28 mouse cellular contexts compared by ENCODE assay signal in the genomic region with DNA sequence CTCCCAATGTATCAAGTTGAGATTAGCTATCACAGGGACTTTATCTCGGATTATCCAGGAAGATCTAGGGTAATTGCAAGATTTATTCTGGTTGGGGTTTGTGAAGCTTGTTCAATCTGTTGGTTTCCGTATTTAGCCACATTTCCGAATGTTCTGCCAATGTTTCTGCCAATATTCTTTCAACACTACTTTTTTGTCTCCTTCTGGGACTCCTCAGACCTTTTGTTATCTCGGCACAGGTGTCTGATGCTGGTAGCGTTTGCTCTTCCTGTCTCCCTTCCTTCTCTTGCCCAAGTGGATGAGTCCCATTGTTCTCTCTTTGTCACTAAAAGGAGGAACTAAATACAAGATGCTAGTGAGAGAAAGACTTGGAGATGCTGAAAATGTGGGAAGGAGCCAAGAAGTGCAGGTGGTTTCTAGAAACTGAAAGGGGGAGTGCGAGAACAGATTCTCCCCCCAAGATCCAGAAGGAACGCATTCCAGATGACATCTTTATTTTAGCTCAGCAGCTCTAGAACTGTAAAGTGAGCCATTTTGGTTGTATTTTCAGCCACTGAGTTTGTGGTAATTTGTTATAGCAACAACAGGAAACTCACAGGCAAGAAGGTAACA.
DNase-seq lines count a peak whose midpoint lies in the region; ATAC-seq and TF ChIP-seq lines count a peak whose summit lies in the region.
"Had no signal": no experiment of that assay in that cellular context is flagged by ENCODE, and none has a peak within 500 bp of the region (broad histone marks: within the 10 kb centered on the region; RNA-seq: fewer than 3 reads in every experiment).

No protein-coding gene starts in this region.

- no peaks in the 10 kb centered on the region for H3K9me3 ChIP-seq in forebrain, embryonic 14.5 days (replicated peaks; ENCODE audit: control insufficient read depth, low read length)
- H3K9me3 ChIP-seq in forebrain, embryonic 13.5 days (replicated peaks) = peaks cover 5% of the 10 kb centered on the region; the same call in 1 of the 2 replicates
- H3K9me3 ChIP-seq in intestine, postnatal 0 days (ENCODE audit: control insufficient read depth) = no peaks in the 10 kb centered on the region
- H3K9me3 ChIP-seq: kidney, embryonic 15.5 days; neural tube, embryonic 15.5 days had no signal

- WGBS in forebrain, embryonic 14.5 days = 84% methylated on average over 7 of the region's 7 CpGs
- 96% methylated on average over 7 of the region's 7 CpGs for WGBS in forebrain, embryonic 13.5 days
- WGBS in intestine, postnatal 0 days = 82% methylated on average over 7 of the region's 7 CpGs

- no peaks in the 10 kb centered on the region for H3K36me3 ChIP-seq in forebrain, embryonic 14.5 days (ENCODE audit: control insufficient read depth, insufficient read depth, low read length)
- no peaks in the 10 kb centered on the region for H3K36me3 ChIP-seq in forebrain, embryonic 13.5 days (ENCODE audit: poor library complexity, severe bottlenecking)
- no peaks in the 10 kb centered on the region for H3K36me3 ChIP-seq in intestine, postnatal 0 days (ENCODE audit: control insufficient read depth, insufficient read depth)
- H3K36me3 ChIP-seq: embryonic facial prominence, embryonic 13.5 days; heart, embryonic 13.5 days; kidney, embryonic 15.5 days; neural tube, embryonic 15.5 days had no signal

- TF ChIP-seq CTCF in layer of hippocampus, adult 2 months (conservative IDR thresholded peaks at IDR 0.05) = no peak
- no peak for TF ChIP-seq CTCF in intestine, postnatal 0 days (IDR thresholded peaks at IDR 0.05; ENCODE audit: low read depth)

- no peak overlapping the region for H3K27ac ChIP-seq in forebrain, embryonic 14.5 days (ENCODE audit: low read depth, low read length)
- no peak overlapping the region for H3K27ac ChIP-seq in forebrain, embryonic 13.5 days
- peak overlapping the region; percentile 7; the same call in 1 of the 2 replicates for H3K27ac ChIP-seq in layer of hippocampus, adult 2 months
- H3K27ac ChIP-seq in intestine, postnatal 0 days (ENCODE audit: low read depth, low read length) = no peak overlapping the region
- H3K27ac ChIP-seq: embryonic facial prominence, embryonic 13.5 days; gastrocnemius, adult 2 months; heart, adult 2 months; heart, embryonic 13.5 days; hindbrain, embryonic 14.5 days; kidney, embryonic 15.5 days; liver, embryonic 14.5 days; neural tube, embryonic 15.5 days had no signal

- peak; percentile 6 for DNase-seq in forebrain, embryonic 14.5 days (ENCODE audit: low spot score)
- DNase-seq in layer of hippocampus, adult 2 months (ENCODE audit: low spot score in 2 of 2) = peak in 1 of 2 experiments; percentile 36
- no peak for DNase-seq in layer of hippocampus, postnatal 10 days (ENCODE audit: low spot score in 2 of 2)
- peak; percentile 19 for DNase-seq in right cerebral cortex, postnatal 25 days
- no peak for DNase-seq in right cerebral cortex, postnatal 14 days
- DNase-seq: adrenal gland, adult 8-10 months; cerebellum, adult 11-12 months; cerebellum, adult 9-11 months; gastrocnemius, adult 2 months; gastrocnemius, postnatal 36 days; heart, adult 2 months; heart, postnatal 10 days; kidney, adult 18-20 months; kidney, postnatal 25 days; liver; lung, adult 2 months; lung, postnatal 10 days; midbrain, embryonic 14.5 days had no signal

- no peaks in the 10 kb centered on the region for H3K27me3 ChIP-seq in forebrain, embryonic 14.5 days (replicated peaks; ENCODE audit: control insufficient read depth, insufficient read depth, low read length)
- H3K27me3 ChIP-seq in forebrain, embryonic 13.5 days = no peaks in the 10 kb centered on the region
- no peaks in the 10 kb centered on the region for H3K27me3 ChIP-seq in intestine, postnatal 0 days (replicated peaks; ENCODE audit: control insufficient read depth, insufficient read depth, low read length)
- H3K27me3 ChIP-seq: CH12.LX; embryonic facial prominence, embryonic 13.5 days; heart, embryonic 13.5 days; kidney, embryonic 15.5 days; neural tube, embryonic 15.5 days had no signal

- H3K4me3 ChIP-seq in forebrain, embryonic 14.5 days (ENCODE audit: low read depth, low read length) = no peak overlapping the region
- H3K4me3 ChIP-seq in forebrain, embryonic 13.5 days = no peak overlapping the region
- no peak overlapping the region for H3K4me3 ChIP-seq in layer of hippocampus, adult 2 months
- no peak overlapping the region for H3K4me3 ChIP-seq in intestine, postnatal 0 days (ENCODE audit: low read depth, low read length)
- H3K4me3 ChIP-seq: embryonic facial prominence, embryonic 13.5 days; gastrocnemius, adult 2 months; heart, adult 2 months; heart, embryonic 13.5 days; kidney, embryonic 15.5 days; neural tube, embryonic 15.5 days had no signal

- no peak for ATAC-seq in forebrain, embryonic 14.5 days
- ATAC-seq in forebrain, embryonic 13.5 days = no peak
- no peak for ATAC-seq in intestine, postnatal 0 days
- ATAC-seq: inflammation-experienced regulatory T-cells, adult 6 months had no signal

- H3K9ac ChIP-seq in forebrain, embryonic 14.5 days (ENCODE audit: low read length) = no peak overlapping the region
- no peak overlapping the region for H3K9ac ChIP-seq in forebrain, embryonic 13.5 days
- no peak overlapping the region for H3K9ac ChIP-seq in intestine, postnatal 0 days (ENCODE audit: low read depth, low read length)
- H3K9ac ChIP-seq: embryonic facial prominence, embryonic 13.5 days; heart, embryonic 13.5 days; hindbrain, embryonic 14.5 days; kidney, embryonic 15.5 days; liver, embryonic 14.5 days; neural tube, embryonic 15.5 days had no signal

- no peak overlapping the region for H3K4me2 ChIP-seq in forebrain, embryonic 14.5 days (ENCODE audit: low read length)
- H3K4me2 ChIP-seq in forebrain, embryonic 13.5 days = no peak overlapping the region
- no peak overlapping the region for H3K4me2 ChIP-seq in intestine, postnatal 0 days (replicated peaks; ENCODE audit: low read depth)
- H3K4me2 ChIP-seq: embryonic facial prominence, embryonic 13.5 days; heart, embryonic 13.5 days; hindbrain, embryonic 14.5 days; kidney, embryonic 15.5 days; neural tube, embryonic 15.5 days had no signal

- H3K4me1 ChIP-seq in forebrain, embryonic 14.5 days (ENCODE audit: control insufficient read depth, insufficient read depth, low read length) = no peaks in the 10 kb centered on the region
- no peaks in the 10 kb centered on the region for H3K4me1 ChIP-seq in forebrain, embryonic 13.5 days
- no peaks in the 10 kb centered on the region for H3K4me1 ChIP-seq in intestine, postnatal 0 days (replicated peaks; ENCODE audit: control insufficient read depth, insufficient read depth, low read length)
- H3K4me1 ChIP-seq: embryonic facial prominence, embryonic 13.5 days; heart, embryonic 13.5 days; kidney, embryonic 15.5 days; neural tube, embryonic 15.5 days had no signal

Comparison
In these comparisons a context has a peak if more than half of its experiments do, and no peak if none do; other contexts are left out.
1. DNase-seq: peak in forebrain, embryonic 14.5 days (single experiment) and right cerebral cortex, postnatal 25 days (single experiment); none in layer of hippocampus, postnatal 10 days (0 of 2) and right cerebral cortex, postnatal 14 days (single experiment).